Comparison of ENCODE assay signal across 26 mouse cellular contexts in the genomic region with DNA sequence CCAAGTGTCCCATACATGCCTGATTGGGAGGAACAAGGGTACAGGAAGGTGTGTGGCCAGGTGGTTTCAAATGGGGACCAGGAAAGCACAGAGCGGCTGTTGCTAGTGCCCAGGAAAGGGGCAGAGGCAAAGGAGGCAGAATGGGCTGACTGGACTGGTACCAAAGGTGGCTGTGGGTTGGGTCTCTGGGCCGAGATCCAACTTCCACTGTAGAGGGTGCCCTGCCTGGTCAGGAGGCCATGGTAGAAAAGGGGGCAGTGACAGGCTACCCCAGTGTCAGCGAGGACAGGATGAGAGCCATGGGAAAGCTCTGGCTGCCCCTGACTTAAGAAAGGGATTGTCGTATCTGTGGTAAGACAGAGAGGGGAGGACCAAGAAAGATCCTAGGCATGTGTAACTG. TPM values are rescaled to one million over a fixed set of nuclear protein-coding genes. Genes with fewer than 3 reads are reported as not detected.
A peak's percentile ranks its signal among the peaks of the same experiment; 100 is the strongest.
DNase-seq lines count a peak whose midpoint lies in the region; ATAC-seq lines count a peak whose summit lies in the region.
"Had no signal": no experiment of that assay in that cellular context is flagged by ENCODE, and none has a peak within 500 bp of the region (broad histone marks: within the 10 kb centered on the region; RNA-seq: fewer than 3 reads in every experiment).

No protein-coding gene starts in this region.

- H3K9ac ChIP-seq in heart, embryonic 12.5 days: no peak overlapping the region
- H3K9ac ChIP-seq in midbrain, embryonic 15.5 days: no peak overlapping the region
- H3K9ac ChIP-seq in midbrain, embryonic 13.5 days (replicated peaks): no peak overlapping the region
- H3K9ac ChIP-seq: embryonic facial prominence, embryonic 13.5 days; embryonic facial prominence, embryonic 15.5 days; forebrain, embryonic 12.5 days had no signal

- no peak overlapping the region for H3K4me2 ChIP-seq in heart, embryonic 12.5 days
- no peak overlapping the region for H3K4me2 ChIP-seq in midbrain, embryonic 15.5 days
- no peak overlapping the region for H3K4me2 ChIP-seq in midbrain, embryonic 13.5 days (replicated peaks)
- H3K4me2 ChIP-seq: embryonic facial prominence, embryonic 13.5 days; embryonic facial prominence, embryonic 15.5 days; forebrain, embryonic 12.5 days had no signal

- WGBS in heart, embryonic 12.5 days: 77% methylated on average over 4 of the region's 4 CpGs
- WGBS in midbrain, embryonic 15.5 days: 87% methylated on average over 4 of the region's 4 CpGs
- 92% methylated on average over 4 of the region's 4 CpGs for WGBS in midbrain, embryonic 13.5 days

- peak; percentile 85 for DNase-seq in heart, adult 11 months
- DNase-seq in thymus, postnatal 4 days: peak; percentile 16
- no peak for DNase-seq in thymus, postnatal 14 days
- DNase-seq: B cell, adult 2 months; cerebellum, adult 11 months; cerebellum, adult 18-20 months; cerebellum, adult 8-10 months; cerebellum, adult 9-11 months; cerebellum, postnatal 14 days; cerebellum, postnatal 36 days; embryo, embryonic 11 days had no signal

- H3K36me3 ChIP-seq in heart, embryonic 12.5 days: no peaks in the 10 kb centered on the region
- no peaks in the 10 kb centered on the region for H3K36me3 ChIP-seq in midbrain, embryonic 15.5 days (replicated peaks)
- H3K36me3 ChIP-seq in midbrain, embryonic 13.5 days: no peaks in the 10 kb centered on the region
- H3K36me3 ChIP-seq: embryonic facial prominence, embryonic 13.5 days; embryonic facial prominence, embryonic 15.5 days; forebrain, embryonic 10.5 days; forebrain, embryonic 12.5 days; G1E had no signal

- no peaks in the 10 kb centered on the region for H3K27me3 ChIP-seq in heart, embryonic 12.5 days (replicated peaks)
- no peaks in the 10 kb centered on the region for H3K27me3 ChIP-seq in midbrain, embryonic 15.5 days (replicated peaks)
- H3K27me3 ChIP-seq in midbrain, embryonic 13.5 days: no peaks in the 10 kb centered on the region
- H3K27me3 ChIP-seq: CH12.LX; embryonic facial prominence, embryonic 13.5 days; embryonic facial prominence, embryonic 15.5 days; forebrain, embryonic 12.5 days; Patski had no signal

- no peak for ATAC-seq in heart, embryonic 12.5 days (ENCODE audit: insufficient number of reproducible peaks, low FRiP score)
- ATAC-seq in midbrain, embryonic 15.5 days (replicated peaks): 0 out of 2 replicates have a peak, but pooled peaks have one; percentile 17
- ATAC-seq in midbrain, embryonic 13.5 days: no peak
- ATAC-seq in granulocyte monocyte progenitor cell, adult 5-6 weeks (replicated peaks; ENCODE audit: poor library complexity, severe bottlenecking): 0 out of 2 replicates have a peak, but pooled peaks have one; percentile 13
- no peak for ATAC-seq in cerebellum, adult (ENCODE audit: insufficient number of reproducible peaks, low FRiP score, low TSS enrichment)
- ATAC-seq: forebrain, embryonic 14.5 days; Patski had no signal

- H3K27ac ChIP-seq in heart, embryonic 12.5 days (ENCODE audit: poor library complexity, severe bottlenecking): no peak overlapping the region
- H3K27ac ChIP-seq in midbrain, embryonic 15.5 days: no peak overlapping the region
- no peak overlapping the region for H3K27ac ChIP-seq in midbrain, embryonic 13.5 days
- H3K27ac ChIP-seq: embryonic facial prominence, embryonic 13.5 days; embryonic facial prominence, embryonic 15.5 days; forebrain, embryonic 10.5 days; forebrain, embryonic 12.5 days had no signal

- H3K4me1 ChIP-seq in heart, embryonic 12.5 days (replicated peaks): 0 out of 2 replicates have a peak, but pooled peaks cover 12% of the 10 kb centered on the region
- H3K4me1 ChIP-seq in midbrain, embryonic 15.5 days: no peaks in the 10 kb centered on the region
- no peaks in the 10 kb centered on the region for H3K4me1 ChIP-seq in midbrain, embryonic 13.5 days (replicated peaks)
- H3K4me1 ChIP-seq: forebrain, embryonic 12.5 days had no signal

- H3K4me3 ChIP-seq in heart, embryonic 12.5 days: no peak overlapping the region
- no peak overlapping the region for H3K4me3 ChIP-seq in midbrain, embryonic 15.5 days
- H3K4me3 ChIP-seq in midbrain, embryonic 13.5 days (replicated peaks): no peak overlapping the region
- H3K4me3 ChIP-seq: embryonic facial prominence, embryonic 13.5 days; embryonic facial prominence, embryonic 15.5 days; erythroblast, embryonic 14.5 days; forebrain, embryonic 10.5 days; forebrain, embryonic 12.5 days had no signal

- no peaks in the 10 kb centered on the region for H3K9me3 ChIP-seq in heart, embryonic 12.5 days (replicated peaks)
- no peaks in the 10 kb centered on the region for H3K9me3 ChIP-seq in midbrain, embryonic 15.5 days
- no peaks in the 10 kb centered on the region for H3K9me3 ChIP-seq in midbrain, embryonic 13.5 days
- H3K9me3 ChIP-seq: embryonic facial prominence, embryonic 13.5 days; embryonic facial prominence, embryonic 15.5 days; forebrain, embryonic 10.5 days; forebrain, embryonic 12.5 days; G1E had no signal

RNA-seq across cellular contexts. Expression of gene Irf4, which starts 44.2 kb away (rescaled TPM):
- polyA plus RNA-seq in heart, embryonic 12.5 days (2016; fragmentation: Nextera tagmentation; extraction: Ambion mirVana): 0.09 TPM in 1 of 2 replicates, not detected in the other
- 0.08 and 0.17 TPM in 2 replicates for polyA plus RNA-seq in midbrain, embryonic 15.5 days (2015; fragmentation: Nextera tagmentation; extraction: Ambion mirVana)
- 0.07 and 0.08 TPM in 2 replicates for polyA plus RNA-seq in midbrain, embryonic 13.5 days (2015; fragmentation: Nextera tagmentation; extraction: Ambion mirVana)
- not detected in 2 replicates for total RNA-seq in granulocyte monocyte progenitor cell, adult 5-6 weeks (2014; fragmentation: Nextera tagmentation)
- 0.26 and 0.36 TPM in 2 replicates for total RNA-seq in granulocyte monocyte progenitor cell, adult 5-6 weeks (2017)
- polyA plus RNA-seq: embryonic facial prominence, embryonic 11.5 days; erythroblast, embryonic 14.5 days; forebrain, embryonic 10.5 days; G1E had no signal

Comparison
In these comparisons a context has a peak if more than half of its experiments do, and no peak if none do; other contexts are left out.
1. ATAC-seq: peak in midbrain, embryonic 15.5 days (single experiment) and granulocyte monocyte progenitor cell, adult 5-6 weeks (single experiment); none in heart, embryonic 12.5 days (single experiment), midbrain, embryonic 13.5 days (single experiment) and cerebellum, adult (single experiment).